Mouse (Mus musculus): Measurements from ENCODE around the gene Gatc.

DNA sequence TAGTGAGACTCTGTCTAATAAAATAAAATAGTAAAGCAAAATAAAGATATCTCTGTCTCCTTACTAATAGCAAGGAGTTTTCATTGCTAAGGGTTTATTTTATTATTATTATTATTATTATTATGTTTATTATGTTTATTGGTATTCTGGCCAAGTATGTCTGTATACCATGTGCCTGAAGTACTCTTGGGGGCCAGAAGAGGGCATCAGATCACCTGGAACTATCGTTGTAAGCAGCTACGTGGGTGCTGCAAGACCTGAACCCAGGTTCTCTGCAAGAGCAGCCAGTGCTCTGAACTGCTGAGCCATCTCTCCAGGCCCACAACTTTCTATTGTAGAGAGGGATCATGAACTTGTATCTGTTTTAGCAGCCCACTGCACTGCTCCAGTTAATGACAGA, 34.5 kb upstream of the Gatc start:
- peak; percentile 29; the same call in 1 of the 2 replicates for TF ChIP-seq CTCF (IDR thresholded peaks at IDR 0.05; ENCODE audit: low read depth)
- TF ChIP-seq EP300 (IDR thresholded peaks at IDR 0.05; ENCODE audit: low read depth) = no peak
